Mouse (Mus musculus) embryonic fibroblast, embryonic 13.5 days (primary cell): Measurements from ENCODE around the gene Tesk1.

Experiments used
- CTCF ChIP-seq: IDR thresholded peaks from 2 replicates; pipeline ENCODE4 v1.5.1; 2011; ENCODE audit warnings: mild to moderate bottlenecking, control low read depth, low read length, moderate library complexity, borderline replicate concordance; ENCODE audit not compliant: insufficient read depth
- POLR2A ChIP-seq: IDR thresholded peaks from 2 replicates; pipeline ENCODE4 v1.6.1; 2011; ENCODE audit warnings: low read depth, mild to moderate bottlenecking, control low read depth, low read length, moderate library complexity

DNA sequence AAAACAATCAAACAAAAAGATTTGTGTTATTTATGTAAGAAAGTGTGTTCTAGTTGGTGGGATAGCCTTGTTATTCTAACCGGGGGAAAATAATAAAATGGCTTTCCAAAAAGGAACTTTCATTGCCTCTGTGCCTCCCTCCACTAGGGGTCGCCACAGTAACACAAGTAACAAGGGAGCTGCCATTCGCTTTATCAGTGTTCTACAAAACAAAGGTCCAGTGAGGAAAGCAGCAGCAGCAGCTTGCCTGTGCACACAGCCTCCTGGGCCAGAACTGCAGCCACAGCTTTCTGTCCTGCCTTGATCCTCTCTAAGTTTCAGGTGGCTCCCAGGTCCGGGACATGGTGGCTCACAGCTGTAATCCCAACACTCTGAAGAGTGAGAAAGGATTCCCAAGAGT lies 10.0 kb upstream of the Tesk1 start:
- peak; percentile 51; the same call in 1 of the 2 replicates for TF ChIP-seq CTCF
- TF ChIP-seq POLR2A, result no peak
